Mouse (Mus musculus) inflammation-experienced regulatory T-cells, adult 6 months (primary cell): Measurements from ENCODE around the gene Gm13278. TPM values are rescaled to one million over a fixed set of nuclear protein-coding genes. Genes with fewer than 3 reads are reported as not detected.
"Not testable (repeated sequence)": the region's sequence is repeated elsewhere in the genome, so short reads cannot be mapped to it uniquely, and the experiment has no call there.

Source experiments
- ATAC-seq: one replicate; pipeline ENCODE4 v1.8.0; 2017
- polyA plus RNA-seq, 3 experiments: library from polyadenylated mRNA; unstranded; fragments of 100-300 nt; shearing (Covaris generic); gene quantifications; one replicate each; pipeline ENCODE4 v1.2.1; 2017

Gm13278 gene
- not detected for polyA plus RNA-seq

- ATAC-seq: not testable (repeated sequence)
These were observed at the start of gene Gm13278 for GRCm38 (mm10) chr4:88791250-88791649. Gm13278 (plus strand) TSS chr4:88791550.

- ATAC-seq: peak; percentile 58
These were observed 48.5 kb upstream of the Gm13278 start for GRCm38 (mm10) chr4:88742771-88743371.

- ATAC-seq: no peak
These were observed 47.1 kb upstream of the Gm13278 start for GRCm38 (mm10) chr4:88744207-88744606.

- no peak for ATAC-seq
These were observed 41.4 kb upstream of the Gm13278 start for GRCm38 (mm10) chr4:88749926-88750325.

GRCm38 (mm10) chr4:88754818-88755340, 36.5 kb upstream of the Gm13278 start, which contains the start of gene Gm13271:
Gm13271 (plus strand) TSS chr4:88754868.
- not testable (repeated sequence) for ATAC-seq

- ATAC-seq: not testable (repeated sequence)
These were observed 34.5 kb upstream of the Gm13278 start for GRCm38 (mm10) chr4:88756581-88757513.

GRCm38 (mm10) chr4:88757628-88758031, 33.7 kb upstream of the Gm13278 start:
- ATAC-seq: peak; percentile 100

GRCm38 (mm10) chr4:88758751-88759150, 32.6 kb upstream of the Gm13278 start:
- not testable (repeated sequence) for ATAC-seq

GRCm38 (mm10) chr4:88759610-88760268, 31.6 kb upstream of the Gm13278 start, which contains the start of gene Gm13283:
Gm13283 (plus strand) TSS chr4:88760119.
- not testable (repeated sequence) for ATAC-seq

- not testable (repeated sequence) for ATAC-seq
These were observed 30.9 kb upstream of the Gm13278 start for GRCm38 (mm10) chr4:88760431-88760830.

- ATAC-seq: not testable (repeated sequence)
These were observed 29.6 kb upstream of the Gm13278 start for GRCm38 (mm10) chr4:88761776-88762175.

GRCm38 (mm10) chr4:88762341-88762740, 29.0 kb upstream of the Gm13278 start:
- not testable (repeated sequence) for ATAC-seq

- ATAC-seq: not testable (repeated sequence)
These were observed 27.8 kb upstream of the Gm13278 start for GRCm38 (mm10) chr4:88763384-88764018.

- not testable (repeated sequence) for ATAC-seq
These were observed 17.8 kb upstream of the Gm13278 start, which contains the start of gene Gm13290 for GRCm38 (mm10) chr4:88773534-88773933. Gm13290 (plus strand) TSS chr4:88773834.

- ATAC-seq: not testable (repeated sequence)
These were observed 14.7 kb upstream of the Gm13278 start, which contains the start of gene Gm13289 for GRCm38 (mm10) chr4:88776622-88777021. Gm13289 (plus strand) TSS chr4:88776922.

- ATAC-seq: not testable (repeated sequence)
These were observed 11.8 kb upstream of the Gm13278 start, which contains the start of gene Gm13272 for GRCm38 (mm10) chr4:88779550-88779949. Gm13272 (plus strand) TSS chr4:88779850.

- not testable (repeated sequence) for ATAC-seq
These were observed 11.0 kb upstream of the Gm13278 start for GRCm38 (mm10) chr4:88780320-88780719.

- ATAC-seq: not testable (repeated sequence)
These were observed 9.5 kb upstream of the Gm13278 start, which contains the start of gene Ifnz for GRCm38 (mm10) chr4:88781831-88782230. Ifnz (plus strand) TSS chr4:88782131.

GRCm38 (mm10) chr4:88782335-88782734, 9.0 kb upstream of the Gm13278 start:
- not testable (repeated sequence) for ATAC-seq

GRCm38 (mm10) chr4:88785409-88785808, 5.9 kb upstream of the Gm13278 start, which contains the start of gene Gm13276:
Gm13276 (plus strand) TSS chr4:88785709.
- not testable (repeated sequence) for ATAC-seq

GRCm38 (mm10) chr4:88788402-88788801, 2.9 kb upstream of the Gm13278 start, which contains the start of gene Gm13277:
Gm13277 (plus strand) TSS chr4:88788632.
- not testable (repeated sequence) for ATAC-seq
